Mouse (Mus musculus) embryonic facial prominence, embryonic 15.5 days (tissue): ENCODE data around the gene Cchcr1. TPM values are rescaled to one million over a fixed set of nuclear protein-coding genes. Genes with fewer than 3 reads are reported as not detected.
"Not testable (repeated sequence)": the region's sequence is repeated elsewhere in the genome, so short reads cannot be mapped to it uniquely, and the experiment has no call there.

Source experiments
- ATAC-seq: fragments of 200-750 bp; cut with Nextera tagmentation; 2 replicates; pipeline ENCODE4 v1.8.0; 2017; ENCODE audit warnings: low read depth, moderate TSS enrichment; ENCODE audit not compliant: insufficient number of reproducible peaks, low FRiP score, low TSS enrichment
- H3K27ac ChIP-seq: fragments of 300-500 bp; sonication (generic); replicated peaks from 2 replicates; pipeline ENCODE4 v1.5.1; 2015; ENCODE audit warnings: mild to moderate bottlenecking, inconsistent platforms
- H3K27me3 ChIP-seq: fragments of 300-500 bp; sonication (generic); 2 replicates; pipeline ENCODE4 v1.6.1; 2015; ENCODE audit warnings: inconsistent platforms
- H3K36me3 ChIP-seq: fragments of 300-500 bp; sonication (generic); 2 replicates; pipeline ENCODE4 v1.6.1; 2015; ENCODE audit warnings: mild to moderate bottlenecking, inconsistent platforms
- H3K4me1 ChIP-seq: fragments of 300-500 bp; sonication (generic); 2 replicates; pipeline ENCODE4 v1.6.1; 2015; ENCODE audit warnings: inconsistent platforms
- H3K4me2 ChIP-seq: fragments of 300-500 bp; sonication (generic); replicated peaks from 2 replicates; pipeline ENCODE4 v1.6.1; 2015; ENCODE audit warnings: mild to moderate bottlenecking, inconsistent platforms
- H3K4me3 ChIP-seq: fragments of 300-500 bp; sonication (generic); replicated peaks from 2 replicates; pipeline ENCODE4 v1.5.1; 2015; ENCODE audit warnings: mild to moderate bottlenecking, inconsistent platforms
- H3K9ac ChIP-seq: fragments of 300-500 bp; sonication (generic); 2 replicates; pipeline ENCODE4 v1.6.1; 2015; ENCODE audit warnings: inconsistent platforms
- H3K9me3 ChIP-seq: fragments of 300-500 bp; sonication (generic); replicated peaks from 2 replicates; pipeline ENCODE4 v1.6.1; 2016; ENCODE audit warnings: inconsistent platforms
- WGBS: fragments of 180-500 bp; shearing (Covaris S2); methylation state at CpG from one replicate; pipeline ENCODE4 v1.1.7; 2015; 5-methylcytosine and 5-hydroxymethylcytosine counted together
- polyA plus RNA-seq: library from polyadenylated mRNA; unstranded; fragments of >200 nt; fragmentation: Nextera tagmentation; extraction: Ambion mirVana; gene quantifications from 2 replicates; pipeline ENCODE4 v1.2.1, GENCODE M21; 2015

Gene Cchcr1
- polyA plus RNA-seq, 1 experiment from 2014 or later: 20.7 TPM

DNA sequence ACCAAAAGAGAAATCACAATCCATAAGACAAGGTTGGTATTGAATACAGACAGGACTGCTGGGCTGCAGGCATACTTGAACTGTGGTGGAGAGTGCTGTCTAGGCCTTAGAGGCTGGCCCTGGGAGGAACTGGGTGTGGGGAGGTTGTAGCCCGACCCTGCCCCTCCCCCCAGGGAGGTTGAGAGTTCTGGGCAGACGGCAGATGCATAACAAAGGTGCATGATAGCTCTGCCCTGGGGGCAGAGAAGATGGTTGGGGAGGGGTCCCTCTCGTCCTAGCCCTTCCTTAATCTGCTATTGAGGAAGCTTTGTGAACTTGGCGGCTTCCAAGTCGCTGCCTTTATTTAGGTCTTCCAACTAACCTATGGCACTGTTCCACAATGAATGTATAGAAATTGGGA, 13.1 kb upstream of the Cchcr1 start:
- Histone ChIP-seq H3K36me3 (no peaks in the 10 kb centered on the region), H3K4me3 (no peak overlapping the region), H3K4me1 (peaks cover 7% of the 10 kb centered on the region; the same call in 1 of the 2 replicates), H3K27me3 (peaks cover 30% of the 10 kb centered on the region), H3K27ac (no peak overlapping the region), H3K9me3 (no peaks in the 10 kb centered on the region), H3K4me2 (no peak overlapping the region), H3K9ac (no peak overlapping the region)
- 29% methylated on average over 5 of the region's 5 CpGs for WGBS
- ATAC-seq: no peak

DNA sequence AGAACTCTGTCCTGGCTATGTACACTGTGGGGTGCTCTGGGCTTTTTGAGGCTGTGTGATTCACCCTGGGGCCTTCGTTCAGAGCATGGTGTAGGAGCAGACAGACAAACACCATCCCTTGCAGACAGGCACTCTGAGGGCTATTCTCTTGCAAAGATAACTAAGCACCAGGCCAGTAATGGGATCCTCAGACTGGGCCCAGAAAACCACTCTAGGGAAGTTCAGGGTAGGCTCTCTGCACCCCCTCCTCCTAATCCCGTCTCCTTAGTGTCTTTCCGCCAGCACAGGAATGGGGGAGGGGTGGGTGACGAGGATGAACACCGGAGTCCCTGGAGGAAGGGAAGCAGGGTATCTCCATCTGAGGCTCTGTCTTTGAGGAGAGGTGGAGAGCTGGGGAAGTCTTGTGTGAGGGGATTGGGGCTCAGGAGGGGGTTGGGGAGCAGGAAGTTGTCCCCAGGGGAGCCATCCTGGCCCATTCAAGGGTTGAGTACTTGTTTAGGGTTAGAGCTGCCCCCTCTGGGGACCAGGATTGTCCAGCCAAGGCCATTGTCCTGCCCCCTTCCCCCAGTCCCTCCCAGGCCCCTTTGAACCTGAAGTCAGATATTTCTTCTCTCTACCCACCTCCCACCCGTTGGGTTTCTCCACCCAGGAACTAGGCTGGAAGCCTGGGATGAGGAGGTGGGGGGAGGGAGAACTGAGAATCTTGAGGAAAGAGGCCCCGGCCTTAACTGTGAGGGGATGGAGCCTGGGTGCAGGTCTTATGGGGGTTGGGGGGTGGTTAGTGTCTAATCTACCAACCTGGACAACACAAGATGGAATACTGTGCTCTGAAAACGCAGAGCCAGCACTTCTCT, 12.0 kb upstream of the Cchcr1 start:
- Histone ChIP-seq H3K27ac (no peak overlapping the region), H3K9me3 (no peaks in the 10 kb centered on the region), H3K9ac (no peak overlapping the region), H3K4me3 (no peak overlapping the region), H3K4me1 (peaks cover 14% of the 10 kb centered on the region), H3K4me2 (no peak overlapping the region), H3K27me3 (peaks cover 33% of the 10 kb centered on the region), H3K36me3 (no peaks in the 10 kb centered on the region)
- ATAC-seq: no peak
- 41% methylated on average over 8 of the region's 8 CpGs for WGBS

DNA sequence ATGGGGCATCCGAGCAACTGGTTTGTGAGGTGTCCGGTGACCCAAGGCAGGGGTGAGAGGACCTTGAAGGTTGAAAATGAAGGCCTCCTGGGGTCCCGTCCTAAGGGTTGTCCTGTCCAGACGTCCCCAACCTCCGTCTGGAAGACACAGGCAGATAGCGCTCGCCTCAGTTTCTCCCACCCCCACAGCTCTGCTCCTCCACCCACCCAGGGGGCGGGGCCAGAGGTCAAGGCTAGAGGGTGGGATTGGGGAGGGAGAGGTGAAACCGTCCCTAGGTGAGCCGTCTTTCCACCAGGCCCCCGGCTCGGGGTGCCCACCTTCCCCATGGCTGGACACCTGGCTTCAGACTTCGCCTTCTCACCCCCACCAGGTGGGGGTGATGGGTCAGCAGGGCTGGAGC, 11.1 kb upstream of the Cchcr1 start, which contains the start of gene Pou5f1:
Pou5f1 (plus strand) TSS at position 243 of the 400 bp plus-strand sequence.
- no peak within 1 kb of the TSS for H3K27ac ChIP-seq
- peaks cover 33% of the 10 kb centered on the region for H3K27me3 ChIP-seq
- H3K36me3 ChIP-seq: no peaks in the 10 kb centered on the region
- H3K4me3 ChIP-seq: no peak within 1 kb of the TSS
- WGBS: 50% methylated on average over 13 of the region's 13 CpGs
- ATAC-seq: no peak
- H3K4me1 ChIP-seq: peaks cover 14% of the 10 kb centered on the region
- H3K9me3 ChIP-seq: no peaks in the 10 kb centered on the region
- no peak within 1 kb of the TSS for H3K4me2 ChIP-seq
- no peak within 1 kb of the TSS for H3K9ac ChIP-seq

DNA sequence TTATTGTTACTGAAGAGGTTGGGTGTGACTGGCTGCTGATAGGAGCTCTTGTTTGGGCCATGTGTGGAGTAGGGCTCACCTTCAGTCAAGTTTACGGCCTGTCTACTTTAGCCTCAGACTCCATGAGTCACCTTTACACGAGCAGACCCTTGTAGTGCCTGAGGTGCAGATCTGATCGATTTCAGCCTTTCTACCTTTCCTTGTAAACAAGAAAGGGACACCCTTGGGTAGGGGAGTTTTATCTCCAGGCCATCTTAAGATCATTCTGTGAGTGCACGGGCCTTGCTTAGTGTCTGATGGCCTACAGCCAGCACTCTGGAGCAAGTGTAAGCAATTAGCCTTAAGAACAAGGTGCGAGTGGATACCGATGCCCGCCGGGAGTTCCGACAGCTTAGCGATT, 10.0 kb upstream of the Cchcr1 start:
- 19% methylated on average over 10 of the region's 10 CpGs for WGBS

DNA sequence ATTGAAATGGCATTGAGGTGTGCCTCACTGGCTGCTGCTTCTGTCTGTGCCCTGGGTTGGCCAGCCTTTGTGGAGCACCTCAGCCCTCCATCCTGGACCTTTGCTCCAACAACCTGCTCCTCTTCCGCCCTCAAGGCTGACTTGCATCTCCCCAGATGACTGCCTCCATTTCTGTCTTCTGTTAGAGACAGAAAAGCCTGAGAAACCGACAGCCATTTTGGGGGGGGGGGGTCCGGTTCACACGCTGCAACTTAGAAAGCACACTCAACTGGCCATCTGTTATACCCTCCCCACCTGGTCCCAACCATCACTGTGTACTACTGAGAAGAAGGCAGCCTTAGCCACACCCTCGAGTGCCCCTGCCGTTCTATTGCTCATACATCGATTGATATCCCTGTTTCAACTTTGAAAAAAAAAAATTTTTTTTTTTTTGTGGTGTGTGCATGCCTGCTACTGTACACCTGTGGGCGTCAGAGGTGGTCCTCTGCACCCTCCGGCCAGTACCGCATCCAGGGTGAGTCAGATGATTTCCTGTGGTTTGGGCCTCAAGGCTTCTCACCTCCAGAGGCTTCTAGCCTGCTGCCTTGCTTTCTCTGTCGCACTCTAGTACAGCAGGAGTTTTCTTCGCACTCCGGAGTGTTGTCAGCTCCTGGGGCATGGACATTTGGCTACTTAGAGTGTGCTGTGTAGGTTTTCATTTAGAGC, 9.2 kb upstream of the Cchcr1 start:
- Histone ChIP-seq H3K9me3 (no peaks in the 10 kb centered on the region), H3K27me3 (peaks cover 33% of the 10 kb centered on the region), H3K4me2 (no peak overlapping the region), H3K27ac (no peak overlapping the region), H3K4me3 (no peak overlapping the region), H3K36me3 (peaks cover under 1% of the 10 kb centered on the region; the same call in 1 of the 2 replicates), H3K4me1 (peaks cover 8% of the 10 kb centered on the region), H3K9ac (no peak overlapping the region)
- no peak for ATAC-seq
- WGBS: 25% methylated on average over 13 of the region's 13 CpGs

More for the DNA sequence above, 10.0 kb upstream of the Cchcr1 start:
- Histone ChIP-seq H3K9me3 (no peaks in the 10 kb centered on the region), H3K27ac (no peak overlapping the region), H3K4me2 (no peak overlapping the region), H3K36me3 (no peaks in the 10 kb centered on the region), H3K27me3 (peaks cover 33% of the 10 kb centered on the region), H3K4me1 (peaks cover 14% of the 10 kb centered on the region), H3K9ac (no peak overlapping the region), H3K4me3 (no peak overlapping the region)
- no peak for ATAC-seq

DNA sequence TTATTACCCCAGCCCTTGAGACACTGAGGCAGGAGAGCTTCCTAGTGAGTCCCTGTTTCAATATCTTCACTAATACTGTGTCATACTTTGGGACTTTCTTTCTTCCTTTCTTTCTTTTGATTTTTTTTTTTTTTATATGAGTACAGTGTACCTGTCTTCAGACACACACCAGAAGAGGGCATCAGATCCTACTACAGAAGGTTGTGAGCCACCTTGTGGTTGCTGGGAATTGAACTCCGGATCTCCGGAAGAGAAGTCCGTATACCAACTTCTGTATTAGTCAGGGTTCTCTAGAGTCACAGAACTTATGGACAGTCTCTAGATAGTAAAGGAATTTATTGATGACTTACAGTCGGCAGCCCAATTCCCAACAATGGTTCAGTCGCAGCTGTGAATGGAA, 8.6 kb upstream of the Cchcr1 start:
- 53% methylated on average over 5 of the region's 5 CpGs for WGBS
- H3K4me3 ChIP-seq, H3K9ac ChIP-seq, H3K4me1 ChIP-seq, H3K36me3 ChIP-seq, ATAC-seq, H3K27ac ChIP-seq, H3K9me3 ChIP-seq, H3K4me2 ChIP-seq: not testable (repeated sequence)
- H3K27me3 ChIP-seq: peaks cover 33% of the 10 kb centered on the region

DNA sequence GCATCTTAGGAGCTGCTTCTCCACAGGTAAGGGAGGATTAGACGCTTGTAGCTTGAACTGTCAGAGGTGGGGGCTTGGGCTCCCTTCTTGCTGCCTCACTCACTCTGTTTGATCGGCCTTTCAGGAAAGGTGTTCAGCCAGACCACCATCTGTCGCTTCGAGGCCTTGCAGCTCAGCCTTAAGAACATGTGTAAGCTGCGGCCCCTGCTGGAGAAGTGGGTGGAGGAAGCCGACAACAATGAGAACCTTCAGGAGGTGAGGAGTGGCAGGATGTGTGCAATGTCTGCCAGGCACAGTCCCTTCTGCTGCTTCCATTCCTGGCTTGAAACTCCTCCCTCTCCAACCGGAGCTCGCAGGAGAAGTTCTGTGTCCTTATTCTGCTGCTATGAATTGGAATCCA, 7.6 kb upstream of the Cchcr1 start:
- Histone ChIP-seq H3K4me1 (peaks cover 10% of the 10 kb centered on the region), H3K27me3 (peaks cover 33% of the 10 kb centered on the region), H3K36me3 (peaks cover 7% of the 10 kb centered on the region; the same call in 1 of the 2 replicates), H3K27ac (no peak overlapping the region), H3K4me2 (no peak overlapping the region), H3K9me3 (no peaks in the 10 kb centered on the region), H3K9ac (no peak overlapping the region), H3K4me3 (no peak overlapping the region)
- WGBS: 16% methylated on average over 8 of the region's 8 CpGs
- ATAC-seq: no peak

DNA sequence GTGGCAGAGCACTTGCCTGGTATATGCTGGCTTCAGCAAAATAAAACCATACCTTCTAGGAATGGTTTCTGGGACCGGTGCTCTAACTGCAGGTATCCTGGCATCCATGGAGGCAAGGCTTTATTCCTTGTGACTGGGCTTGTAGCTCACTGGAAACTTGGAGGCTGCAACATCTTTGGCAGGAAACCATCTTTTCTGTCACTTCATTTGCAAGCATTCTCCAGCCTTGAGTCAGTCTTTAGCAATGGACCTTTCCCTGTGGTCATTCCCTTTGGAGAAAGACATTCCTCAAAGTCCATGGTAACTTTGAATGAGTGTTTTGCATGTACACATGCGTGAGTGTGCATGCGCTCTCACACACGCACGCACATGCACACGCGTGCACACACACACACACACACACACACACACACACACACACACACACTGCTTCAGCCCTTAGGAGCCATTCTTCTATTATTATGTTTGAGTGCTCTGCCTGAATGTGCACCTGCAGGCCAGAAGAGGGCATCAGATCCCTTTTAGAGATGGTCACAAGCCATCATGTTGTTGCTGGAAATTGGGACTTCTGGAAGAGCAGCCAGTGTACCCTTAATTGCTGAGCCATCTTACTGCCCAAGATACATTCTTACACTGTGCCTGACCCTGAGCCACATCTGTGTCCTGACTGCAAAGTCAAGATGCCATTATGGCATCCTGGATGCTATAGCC, 3.8 kb upstream of the Cchcr1 start:
- WGBS: 94% methylated on average over 7 of the region's 7 CpGs
- Histone ChIP-seq H3K9ac (no peak overlapping the region), H3K27me3 (0 out of 2 replicates have a peak, but pooled peaks cover 4% of the 10 kb centered on the region), H3K9me3 (no peaks in the 10 kb centered on the region), H3K27ac (no peak overlapping the region), H3K4me3 (no peak overlapping the region), H3K4me1 (peaks cover 38% of the 10 kb centered on the region), H3K4me2 (no peak overlapping the region), H3K36me3 (peaks cover 7% of the 10 kb centered on the region; the same call in 1 of the 2 replicates)
- ATAC-seq: no peak

DNA sequence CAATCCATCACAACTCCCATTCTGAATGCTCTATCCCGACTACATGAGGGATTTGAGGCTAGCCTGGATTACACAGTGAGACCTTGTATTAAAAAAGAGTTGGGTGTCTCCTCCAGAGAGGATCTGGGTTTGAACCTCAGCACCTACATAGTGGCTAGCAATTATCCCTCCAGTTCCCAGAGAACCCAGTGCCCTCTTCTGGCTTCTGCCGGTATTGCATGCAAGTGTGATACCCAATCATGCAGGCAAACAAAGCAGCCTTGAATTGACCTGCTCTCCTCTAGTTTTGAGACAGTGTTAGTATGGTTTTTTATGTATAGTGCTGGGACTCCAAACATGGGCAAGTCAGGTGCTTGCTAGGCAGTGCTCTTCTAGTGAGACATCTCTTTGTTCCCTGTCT, 3.0 kb upstream of the Cchcr1 start:
- H3K9ac ChIP-seq: no peak overlapping the region
- ATAC-seq: no peak
- no peak overlapping the region for H3K27ac ChIP-seq
- H3K27me3 ChIP-seq: 0 out of 2 replicates have a peak, but pooled peaks cover 2% of the 10 kb centered on the region
- H3K4me1 ChIP-seq: peaks cover 41% of the 10 kb centered on the region
- no peak overlapping the region for H3K4me3 ChIP-seq
- 14% methylated on average over 2 of the region's 2 CpGs for WGBS
- no peaks in the 10 kb centered on the region for H3K9me3 ChIP-seq
- H3K4me2 ChIP-seq: peak overlapping the region; percentile 83
- peaks cover 7% of the 10 kb centered on the region; the same call in 1 of the 2 replicates for H3K36me3 ChIP-seq

DNA sequence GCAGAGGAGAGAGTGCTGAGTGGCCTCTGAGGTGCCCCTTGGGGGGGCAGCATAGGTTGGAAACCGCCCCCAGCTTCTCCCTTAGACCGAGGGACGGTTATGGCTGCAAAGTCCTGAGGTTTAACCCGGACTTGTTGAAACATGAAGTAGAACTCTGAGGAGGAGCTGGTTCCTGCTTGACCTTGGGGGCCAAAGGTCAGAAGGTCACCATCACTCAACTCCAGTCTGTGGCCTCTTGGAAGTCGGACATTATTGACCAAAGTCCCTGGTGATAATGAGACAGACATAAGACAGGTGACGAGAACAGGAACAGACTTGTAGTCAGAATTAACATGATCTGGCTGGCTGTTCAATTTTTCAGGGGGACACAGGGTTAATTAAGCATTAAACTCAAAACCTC, 2.1 kb upstream of the Cchcr1 start:
- Histone ChIP-seq H3K4me2 (peak overlapping the region; percentile 83), H3K4me1 (peaks cover 34% of the 10 kb centered on the region), H3K9me3 (no peaks in the 10 kb centered on the region), H3K27me3 (no peaks in the 10 kb centered on the region), H3K9ac (no peak overlapping the region), H3K4me3 (peak overlapping the region; percentile 65), H3K27ac (no peak overlapping the region), H3K36me3 (peaks cover 7% of the 10 kb centered on the region; the same call in 1 of the 2 replicates)
- WGBS: 34% methylated on average over 6 of the region's 6 CpGs
- no peak for ATAC-seq
